Mouse (Mus musculus): Measurements from ENCODE around the gene Ccdc57.

Ccdc57 gene

GRCm38 (mm10) chr11:120932564-120933398 lies at the start of gene Ccdc57:
TSS of gene Ccdc57 (minus strand) at chr11:120932872.
- DNase-seq = peak; percentile 84

GRCm38 (mm10) chr11:120982459-120982858 lies 49.8 kb upstream of the Ccdc57 start:
- no peak for DNase-seq

GRCm38 (mm10) chr11:120981661-120982060 lies 49.0 kb upstream of the Ccdc57 start:
- DNase-seq = no peak

GRCm38 (mm10) chr11:120980427-120981035 lies 47.9 kb upstream of the Ccdc57 start:
- DNase-seq = no peak

GRCm38 (mm10) chr11:120979711-120980426 lies 47.2 kb upstream of the Ccdc57 start:
- DNase-seq = no peak

GRCm38 (mm10) chr11:120973318-120973717 lies 40.6 kb upstream of the Ccdc57 start:
- no peak for DNase-seq

- DNase-seq = no peak
Observed at GRCm38 (mm10) chr11:120971237-120971636, 38.6 kb upstream of the Ccdc57 start.

GRCm38 (mm10) chr11:120969742-120970141 lies 37.1 kb upstream of the Ccdc57 start:
- DNase-seq = no peak

- DNase-seq = no peak
Observed at GRCm38 (mm10) chr11:120965587-120965986, 32.9 kb upstream of the Ccdc57 start.

GRCm38 (mm10) chr11:120964195-120965157 lies 31.8 kb upstream of the Ccdc57 start:
- DNase-seq = no peak

- no peak for DNase-seq
Observed at GRCm38 (mm10) chr11:120962909-120963308, 30.2 kb upstream of the Ccdc57 start.

- no peak for DNase-seq
Observed at GRCm38 (mm10) chr11:120962050-120962771, 29.5 kb upstream of the Ccdc57 start.

GRCm38 (mm10) chr11:120961594-120961993 lies 28.9 kb upstream of the Ccdc57 start:
- no peak for DNase-seq

GRCm38 (mm10) chr11:120960248-120960647 lies 27.6 kb upstream of the Ccdc57 start:
- DNase-seq = no peak

GRCm38 (mm10) chr11:120959564-120959963 lies 26.9 kb upstream of the Ccdc57 start:
- peak; percentile 37 for DNase-seq

GRCm38 (mm10) chr11:120959066-120959465 lies 26.4 kb upstream of the Ccdc57 start:
- DNase-seq = no peak

- DNase-seq = no peak
Observed at GRCm38 (mm10) chr11:120957731-120958257, 25.1 kb upstream of the Ccdc57 start.

- DNase-seq = no peak
Observed at GRCm38 (mm10) chr11:120957052-120957451, 24.4 kb upstream of the Ccdc57 start.

- DNase-seq = no peak
Observed at GRCm38 (mm10) chr11:120955701-120956100, 23.0 kb upstream of the Ccdc57 start.

- no peak for DNase-seq
Observed at GRCm38 (mm10) chr11:120954936-120955335, 22.3 kb upstream of the Ccdc57 start.

All from thymus, postnatal 14 days (tissue).